Mouse (Mus musculus) spleen, adult 2 months (tissue): ENCODE data around the gene Nyap2.

Source experiments
- CTCF ChIP-seq: fragments of 200-500 bp; IDR thresholded peaks from 2 replicates; pipeline ENCODE4 v1.5.1; 2011; ENCODE audit warnings: mild to moderate bottlenecking, inconsistent platforms; ENCODE audit not compliant: insufficient read depth, insufficient read length, insufficient replicate concordance; ENCODE audit errors: extremely low read depth
- POLR2A ChIP-seq: fragments of 200-500 bp; IDR thresholded peaks from 2 replicates; pipeline ENCODE4 v1.6.1; 2011; ENCODE audit warnings: low read depth, low read length, inconsistent platforms

DNA sequence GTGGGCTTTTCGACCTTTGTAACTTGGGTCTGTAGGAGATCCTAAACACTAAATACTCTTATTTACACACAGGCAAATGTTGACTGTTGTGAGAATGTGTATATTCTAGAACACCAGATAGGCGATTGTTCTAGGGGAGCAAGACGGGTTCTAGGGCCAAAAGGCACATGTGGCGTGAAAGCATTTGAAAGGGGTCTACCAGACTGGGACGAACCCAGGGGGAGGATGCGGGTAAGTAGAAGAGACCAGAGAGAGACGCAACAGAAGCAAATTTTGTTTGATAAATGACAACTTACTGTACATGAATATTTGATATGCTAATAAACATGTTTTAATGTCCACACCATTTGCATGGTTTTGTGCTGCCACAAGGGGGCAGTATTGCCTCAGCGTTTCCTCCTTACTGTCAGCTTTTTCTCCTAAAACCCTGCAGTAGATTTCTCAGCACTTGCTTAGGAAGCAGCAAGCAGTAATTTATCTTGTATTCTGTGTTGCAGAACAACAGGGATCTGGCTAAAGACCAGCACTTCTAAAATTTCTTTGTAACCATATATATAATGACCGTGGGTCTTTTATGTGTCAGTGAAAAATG lies 239.7 kb downstream of the Nyap2 start:
- TF ChIP-seq CTCF = peak; percentile 46; the same call in 1 of the 2 replicates
- TF ChIP-seq POLR2A = no peak
